Mouse (Mus musculus) kidney, adult 9 months (tissue): ENCODE data around the gene Cit.
"Not testable (repeated sequence)": the region's sequence is repeated elsewhere in the genome, so short reads cannot be mapped to it uniquely, and the experiment has no call there.

Source experiments
- DNase-seq: peaks from one replicate; pipeline ENCODE4 v3.0.0; 2022

The Cit gene

DNA sequence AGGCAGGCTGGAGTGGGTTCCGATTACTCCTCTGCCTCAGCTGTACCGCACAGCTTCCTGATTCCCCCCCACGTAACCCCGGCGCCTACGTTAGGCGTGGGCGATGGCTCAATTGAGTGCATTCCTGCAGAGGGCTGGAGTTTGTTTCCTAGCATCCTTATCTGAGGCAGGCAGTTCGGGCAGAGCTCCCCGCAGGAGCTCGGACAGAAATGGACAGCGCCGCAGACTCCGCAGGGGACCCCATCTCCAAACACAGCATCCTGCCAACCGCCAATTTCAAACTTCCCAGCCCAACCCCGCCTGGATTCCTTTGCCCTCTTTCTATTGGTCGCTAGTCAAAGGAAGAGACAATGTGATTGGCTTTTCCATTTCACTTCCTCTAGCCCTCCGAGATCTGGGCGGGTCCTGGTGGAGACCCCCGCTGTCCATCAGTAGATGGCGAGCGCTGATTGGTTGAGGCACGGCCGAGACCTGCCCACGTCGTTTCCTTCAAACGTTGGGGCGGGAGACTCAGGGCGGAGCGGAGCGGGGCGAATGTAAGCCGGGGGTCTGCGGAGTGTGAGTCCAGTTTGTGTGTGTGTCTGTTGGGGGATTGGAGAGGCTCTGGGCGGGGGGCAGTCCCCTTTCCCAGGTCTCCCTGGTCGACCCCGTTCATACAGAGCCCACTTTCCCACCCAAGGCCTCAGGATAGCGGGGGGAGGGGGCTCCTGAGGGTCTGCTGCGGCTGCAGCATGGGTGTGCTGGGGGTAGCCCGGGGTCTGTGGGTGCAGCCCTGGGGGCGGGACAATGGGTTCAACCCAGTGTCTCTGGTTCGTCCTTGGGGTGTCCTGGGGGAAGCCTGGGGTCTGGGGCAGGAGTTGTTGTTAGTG lies at the start of gene Cit:
Gene Cit (plus strand): TSS at position 513 of the 869 bp plus-strand sequence.
- peak; percentile 88 for DNase-seq

- DNase-seq: peak; percentile 37
These were observed 45.8 kb upstream of the Cit start for GRCm38 (mm10) chr5:115799016-115799894.

GRCm38 (mm10) chr5:115799895-115800232 lies 45.2 kb upstream of the Cit start:
- no peak for DNase-seq

GRCm38 (mm10) chr5:115812262-115812661 lies 32.8 kb upstream of the Cit start:
- DNase-seq: no peak

GRCm38 (mm10) chr5:115817022-115817421 lies 28.1 kb upstream of the Cit start:
- DNase-seq: no peak

- not testable (repeated sequence) for DNase-seq
These were observed 27.4 kb upstream of the Cit start for GRCm38 (mm10) chr5:115817655-115818054.

GRCm38 (mm10) chr5:115819966-115820365 lies 25.1 kb upstream of the Cit start:
- DNase-seq: no peak

- no peak for DNase-seq
These were observed 23.9 kb upstream of the Cit start for GRCm38 (mm10) chr5:115821200-115821599.

DNA sequence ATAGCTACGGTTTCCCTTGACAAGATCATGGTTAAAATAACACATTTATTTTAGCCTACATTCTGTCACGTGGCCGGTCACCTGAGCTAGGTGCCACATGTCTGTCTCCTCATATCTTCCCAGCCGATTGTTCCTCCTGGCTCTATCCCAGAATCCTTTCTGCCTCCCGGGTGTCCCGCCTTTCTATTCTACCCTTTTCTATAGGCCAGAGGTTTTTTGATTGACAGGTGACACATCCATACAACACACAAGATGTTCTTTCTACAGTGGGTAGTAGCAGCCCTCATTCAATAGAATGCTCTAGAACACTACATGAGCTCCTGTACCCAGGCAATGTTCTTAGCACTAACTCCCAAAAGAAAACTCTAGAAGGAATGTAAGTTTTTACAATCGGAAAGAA lies 23.2 kb upstream of the Cit start:
- no peak for DNase-seq

GRCm38 (mm10) chr5:115832754-115833153 lies 12.3 kb upstream of the Cit start:
- DNase-seq: no peak

GRCm38 (mm10) chr5:115833806-115834205 lies 11.3 kb upstream of the Cit start:
- not testable (repeated sequence) for DNase-seq

GRCm38 (mm10) chr5:115835291-115835690 lies 9.8 kb upstream of the Cit start:
- peak; percentile 24 for DNase-seq

DNA sequence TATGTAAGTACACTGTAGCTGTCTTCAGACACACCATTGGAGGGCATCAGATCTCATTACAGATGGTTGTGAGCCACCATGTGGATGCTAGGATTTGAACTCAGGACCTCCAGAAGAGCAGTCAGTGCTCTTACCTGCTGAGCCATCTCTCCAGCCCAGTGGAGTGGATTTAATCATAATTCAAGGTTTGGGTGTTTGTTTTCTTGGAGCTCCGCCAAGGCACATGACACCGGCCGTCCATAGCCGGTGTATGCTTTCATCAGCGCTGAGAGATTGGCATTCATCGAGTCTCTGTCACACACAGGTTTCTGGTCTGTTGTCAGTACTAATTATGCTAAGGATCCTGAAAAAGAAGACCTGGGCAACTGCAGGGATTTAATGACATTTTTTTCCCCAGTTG lies 7.0 kb upstream of the Cit start:
- DNase-seq: no peak

DNA sequence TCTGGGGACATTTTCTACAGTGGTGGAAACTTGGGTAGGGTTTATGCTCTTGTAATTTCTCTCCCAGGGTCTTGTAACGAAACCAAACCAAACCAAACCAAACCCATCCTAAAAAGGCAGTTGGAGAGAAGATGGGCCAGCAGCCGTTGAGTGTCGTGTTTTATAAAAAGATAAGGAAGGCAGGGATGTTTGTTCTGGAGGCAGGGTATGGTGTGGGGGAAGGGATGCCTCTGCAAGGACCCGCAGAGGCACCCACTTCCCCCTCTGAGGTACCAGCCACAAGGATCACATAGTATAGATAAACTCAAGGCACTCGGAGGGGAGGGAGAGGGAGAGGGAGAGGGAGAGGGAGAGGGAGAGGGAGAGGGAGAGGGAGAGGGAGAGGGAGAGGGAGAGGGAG lies 4.6 kb upstream of the Cit start:
- DNase-seq: no peak

- DNase-seq: no peak
These were observed 3.9 kb upstream of the Cit start for GRCm38 (mm10) chr5:115840946-115841775.

GRCm38 (mm10) chr5:115844368-115844765 lies 711 bp upstream of the Cit start:
- no peak for DNase-seq

DNA sequence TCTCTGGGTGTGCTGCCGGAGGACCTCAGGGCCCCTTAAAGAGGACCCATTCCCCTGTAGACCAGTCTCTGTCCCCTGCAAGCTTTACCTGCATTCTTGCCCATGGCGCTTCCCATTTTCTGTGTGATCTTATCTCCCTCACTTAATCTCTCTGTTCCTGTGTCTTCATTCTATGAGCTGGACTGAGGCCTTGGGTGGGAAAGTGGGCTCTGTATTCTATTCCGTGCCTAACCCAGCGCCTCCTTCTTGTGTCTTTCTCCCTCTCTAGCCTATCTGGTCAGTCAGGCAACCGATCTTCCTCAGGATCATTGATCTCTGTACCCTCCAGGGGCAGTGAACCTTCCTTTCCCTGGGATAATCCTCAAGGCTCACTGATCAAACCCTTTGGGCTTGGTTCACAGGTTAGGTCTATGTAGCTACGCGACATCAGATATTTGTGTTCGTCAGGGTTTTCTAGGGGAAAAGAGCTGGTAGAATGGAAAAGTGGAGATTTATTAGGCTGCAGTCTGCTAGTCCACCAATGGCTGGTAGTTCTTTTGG lies 627 bp downstream of the Cit start:
- DNase-seq: peak; percentile 77

GRCm38 (mm10) chr5:115847166-115847565 lies 2.1 kb downstream of the Cit start:
- no peak for DNase-seq

DNA sequence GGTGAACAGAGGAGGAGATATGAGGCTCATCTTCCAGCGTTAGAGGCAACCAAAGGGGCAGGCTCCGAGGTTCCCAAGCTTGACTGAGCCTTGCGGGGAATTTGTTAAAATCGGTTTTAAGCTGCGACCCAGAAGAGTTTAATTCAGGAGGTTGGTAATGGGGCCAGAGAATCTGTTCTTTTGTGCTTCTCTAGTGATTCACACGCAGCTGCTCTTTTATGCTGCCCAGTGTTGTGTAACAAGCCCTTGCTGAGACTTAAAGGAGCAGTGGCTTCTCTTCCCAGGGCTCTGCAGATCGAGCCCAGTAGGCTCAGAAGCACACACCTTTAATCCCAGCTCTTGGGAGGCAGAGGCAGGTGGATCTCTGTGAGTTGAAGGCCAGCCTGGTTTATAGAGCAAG lies 3.4 kb downstream of the Cit start:
- peak; percentile 54 for DNase-seq

DNA sequence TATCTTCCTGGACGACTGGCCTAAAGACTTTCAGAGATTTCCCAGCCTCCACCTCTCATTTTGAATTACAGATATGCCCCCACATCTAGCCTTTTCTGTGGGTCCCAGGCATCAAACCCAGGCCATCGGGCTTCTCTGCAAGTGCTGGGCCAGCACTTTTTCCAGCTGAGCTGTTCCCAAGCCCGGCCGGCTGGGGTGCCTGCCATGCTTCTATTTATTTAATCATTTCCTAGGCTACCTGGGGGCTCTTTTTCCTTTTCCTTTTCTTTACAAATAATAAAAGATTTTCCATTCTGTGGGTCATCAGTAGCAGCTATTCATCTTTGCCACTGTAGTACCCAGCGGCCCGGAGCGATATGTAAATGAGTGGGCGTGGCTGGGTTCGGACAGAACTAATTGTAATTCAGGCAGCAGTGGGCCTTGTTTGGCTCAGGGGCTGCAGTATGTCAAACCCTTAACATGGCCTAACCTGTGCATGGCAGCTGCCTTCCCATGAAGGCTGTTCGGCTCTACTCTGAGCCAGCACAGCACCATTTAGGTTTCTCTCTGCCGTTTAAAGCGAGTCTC lies 4.3 kb downstream of the Cit start:
- DNase-seq: no peak

- peak; percentile 83 for DNase-seq
These were observed 5.4 kb downstream of the Cit start for GRCm38 (mm10) chr5:115850250-115851028.

- no peak for DNase-seq
These were observed 5.9 kb downstream of the Cit start for GRCm38 (mm10) chr5:115851029-115851365.
